Mouse (Mus musculus): Measurements from ENCODE around the gene Dhh. TPM values are rescaled to one million over a fixed set of nuclear protein-coding genes. Genes with fewer than 3 reads are reported as not detected.
"Not testable (repeated sequence)": the region's sequence is repeated elsewhere in the genome, so short reads cannot be mapped to it uniquely, and the experiment has no call there.

Gene Dhh
- total RNA-seq (2015; ENCODE audit: low replicate concordance) (not detected in 2 replicates), total RNA-seq (2017; ENCODE audit: low replicate concordance) (not detected in 2 replicates)

DNA sequence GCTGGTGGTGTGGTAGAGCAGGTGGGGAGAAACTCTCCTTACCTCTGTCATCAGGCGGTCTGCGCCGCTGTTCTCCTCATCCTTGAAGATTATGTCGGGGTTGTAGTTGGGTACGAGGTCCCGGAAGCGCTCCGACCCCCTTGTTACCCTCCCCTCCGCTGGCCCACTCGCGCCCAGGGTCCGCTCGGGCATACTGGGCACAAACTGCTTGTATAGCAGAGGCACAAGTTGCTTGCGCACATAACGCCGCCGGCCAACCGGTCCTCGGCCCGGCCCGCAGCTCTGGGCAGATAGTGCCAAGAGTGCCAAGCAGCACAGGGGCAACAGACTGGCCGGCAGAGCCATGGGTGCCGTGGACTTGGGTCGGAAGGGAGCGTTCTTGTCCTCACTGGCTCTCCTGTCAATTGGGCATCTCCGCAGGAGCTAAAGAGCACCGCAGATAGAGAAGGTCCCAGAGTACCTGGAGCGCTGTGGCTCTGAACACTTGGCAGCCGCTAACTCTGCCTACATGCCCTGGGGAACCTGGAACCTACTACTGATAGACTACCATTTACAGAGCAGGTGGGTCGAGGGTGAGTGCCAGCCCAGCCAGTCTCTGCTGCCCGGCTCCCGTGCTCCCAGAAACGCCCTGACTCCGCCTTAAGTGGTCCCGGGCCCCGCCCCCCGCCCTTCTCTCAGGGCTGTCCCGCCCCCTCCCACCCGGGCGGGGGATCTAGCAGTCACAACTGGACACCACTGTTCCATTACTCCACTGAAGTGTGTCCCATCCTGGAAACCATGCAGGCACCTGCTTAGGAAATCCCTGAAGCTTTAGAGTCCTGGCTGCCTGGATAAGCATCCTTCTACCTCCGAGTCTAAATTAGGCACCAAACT lies at the start of gene Dhh:
Gene Dhh, minus strand, starts transcription at position 613 of the 873 bp plus-strand sequence.
- no peak for ATAC-seq (replicated peaks; ENCODE audit: low FRiP score, poor library complexity, severe bottlenecking)

DNA sequence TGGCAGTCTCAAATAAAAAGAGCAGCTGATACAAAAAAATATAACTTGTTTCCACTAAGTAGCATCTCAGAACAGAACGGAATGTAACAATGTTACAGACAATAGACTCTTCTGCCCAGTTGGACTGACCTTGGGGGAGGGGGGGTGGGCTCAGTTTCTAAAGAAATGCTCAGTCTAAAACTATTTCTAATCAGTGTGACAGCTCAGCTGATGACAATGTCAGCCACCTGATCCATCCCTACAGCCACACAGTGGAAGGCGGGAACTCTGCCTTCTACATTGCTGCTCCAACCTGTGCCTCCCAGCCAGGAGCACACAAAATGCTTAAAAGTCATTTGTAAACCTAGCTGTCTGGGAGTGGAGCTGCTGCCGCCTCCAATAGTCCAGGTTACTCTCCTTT lies 49.5 kb upstream of the Dhh start:
- no peak for ATAC-seq (replicated peaks; ENCODE audit: low FRiP score, poor library complexity, severe bottlenecking)

- no peak for ATAC-seq (replicated peaks; ENCODE audit: low FRiP score, poor library complexity, severe bottlenecking)
Measured at GRCm38 (mm10) chr15:98943133-98943532, 44.8 kb upstream of the Dhh start.

GRCm38 (mm10) chr15:98942081-98942480 lies 43.7 kb upstream of the Dhh start:
- no peak for ATAC-seq (replicated peaks; ENCODE audit: low FRiP score, poor library complexity, severe bottlenecking)

DNA sequence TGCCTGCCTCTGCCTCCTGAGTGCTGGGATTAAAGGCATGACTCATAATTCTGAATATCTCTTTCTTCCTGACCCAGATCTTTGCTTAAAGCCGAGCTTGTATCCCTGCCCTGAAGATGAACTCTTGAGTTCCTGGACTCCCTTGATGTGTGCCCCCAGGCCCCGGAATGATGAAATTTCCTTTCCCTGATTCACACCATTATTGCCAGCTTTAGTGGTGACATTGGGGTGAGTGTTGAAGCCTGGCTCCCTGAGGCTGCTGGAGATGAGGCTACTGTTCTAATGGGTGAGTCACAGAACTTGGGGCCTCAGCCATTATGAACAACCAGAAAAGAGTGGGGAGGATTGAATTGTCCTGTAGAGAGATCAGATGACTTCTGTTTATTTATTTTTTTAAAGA lies 43.2 kb upstream of the Dhh start:
- no peak for ATAC-seq (replicated peaks; ENCODE audit: low FRiP score, poor library complexity, severe bottlenecking)

DNA sequence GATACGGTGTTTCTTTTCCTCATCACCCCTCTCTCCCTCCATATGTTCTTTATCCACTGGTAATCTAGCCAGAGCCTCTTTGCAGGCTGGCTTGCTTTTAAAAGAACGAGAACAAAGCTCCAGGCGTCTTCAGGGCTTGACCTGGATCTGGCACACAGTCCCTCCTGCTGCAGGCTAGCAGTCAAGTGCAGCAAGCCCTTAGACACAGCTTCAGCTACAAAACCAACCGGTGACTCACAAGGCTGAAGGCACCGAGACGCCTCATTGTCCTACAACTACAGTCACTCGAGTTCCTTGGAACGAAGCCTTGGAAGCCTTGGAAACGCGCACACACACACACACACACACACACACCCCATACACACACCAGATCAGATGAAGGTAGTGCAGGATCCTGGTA lies 42.5 kb upstream of the Dhh start:
- no peak for ATAC-seq (replicated peaks; ENCODE audit: low FRiP score, poor library complexity, severe bottlenecking)

GRCm38 (mm10) chr15:98934217-98934839 lies 36.0 kb upstream of the Dhh start, which contains the start of gene Tuba1b:
Gene Tuba1b, minus strand, starts transcription at chr15:98934565.
- peak; percentile 87 for ATAC-seq (replicated peaks; ENCODE audit: low FRiP score, poor library complexity, severe bottlenecking)

- ATAC-seq (replicated peaks; ENCODE audit: low FRiP score, poor library complexity, severe bottlenecking), result peak; percentile 85
Measured at GRCm38 (mm10) chr15:98933833-98934216, 35.5 kb upstream of the Dhh start.

DNA sequence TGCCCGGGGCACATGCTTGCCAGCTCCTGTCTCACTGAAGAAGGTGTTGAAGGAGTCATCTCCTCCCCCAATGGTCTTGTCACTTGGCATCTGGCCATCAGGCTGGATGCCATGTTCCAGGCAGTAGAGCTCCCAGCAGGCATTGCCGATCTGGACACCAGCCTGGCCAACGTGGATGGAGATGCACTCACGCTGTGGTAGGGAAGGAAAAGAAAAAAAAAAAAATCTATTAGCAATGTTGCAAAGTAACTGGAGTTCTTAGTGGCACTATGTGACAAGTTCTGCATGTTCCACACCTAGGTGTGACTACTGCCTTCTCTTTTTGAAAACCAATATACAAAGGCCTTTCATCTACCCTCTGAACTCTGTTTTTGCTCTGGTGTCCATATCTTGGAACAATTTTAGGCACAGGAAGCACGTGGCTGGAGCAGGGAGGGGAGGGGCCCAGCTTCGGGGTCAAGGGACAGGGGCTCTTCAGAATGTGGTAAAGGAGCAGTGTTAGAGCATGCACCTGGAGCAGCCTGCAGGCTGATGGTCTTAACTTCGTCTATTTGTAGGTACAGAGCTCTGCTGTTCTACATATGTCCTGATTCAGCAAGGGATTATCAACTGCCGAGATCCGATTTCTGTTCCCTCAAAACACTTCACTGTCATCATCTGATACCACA lies 34.8 kb upstream of the Dhh start:
- 0 out of 2 replicates have a peak, but pooled peaks have one; percentile 2 for ATAC-seq (replicated peaks; ENCODE audit: low FRiP score, poor library complexity, severe bottlenecking)

GRCm38 (mm10) chr15:98930998-98931397 lies 32.7 kb upstream of the Dhh start:
- ATAC-seq (replicated peaks; ENCODE audit: low FRiP score, poor library complexity, severe bottlenecking), result no peak

- no peak for ATAC-seq (replicated peaks; ENCODE audit: low FRiP score, poor library complexity, severe bottlenecking)
Measured at GRCm38 (mm10) chr15:98930017-98930734, 31.8 kb upstream of the Dhh start.

DNA sequence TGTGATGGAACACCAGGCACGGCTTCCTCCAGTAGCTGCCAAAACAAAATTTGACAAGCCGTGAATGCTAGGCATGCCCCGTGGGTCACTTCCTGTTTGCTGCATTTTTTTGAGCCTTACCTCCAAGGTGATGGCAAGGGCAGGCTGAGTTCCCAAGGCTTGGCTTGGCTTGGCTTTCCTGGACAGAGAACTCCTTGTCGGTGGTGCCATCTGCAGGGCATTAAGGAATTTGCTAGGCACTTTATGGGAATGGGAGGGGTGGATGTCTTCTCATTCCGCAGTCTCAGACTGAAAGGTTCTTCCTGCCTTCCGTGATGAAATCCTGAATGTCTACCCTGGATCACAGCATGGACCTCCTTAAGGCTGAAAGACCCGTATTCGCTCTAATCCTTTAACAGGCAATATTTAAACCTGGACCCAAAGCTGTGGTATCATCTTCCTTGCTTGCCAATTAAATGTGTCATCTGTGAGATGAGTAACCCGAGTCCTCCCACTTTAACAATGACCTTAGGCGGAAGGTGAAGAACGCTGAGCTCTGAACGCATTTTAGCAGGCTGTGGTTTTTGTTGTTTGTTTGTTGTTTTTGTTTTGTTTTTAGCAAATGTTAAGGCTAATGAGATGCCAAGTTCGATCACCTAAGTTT lies 30.4 kb upstream of the Dhh start:
- peak; percentile 55; the same call in 1 of the 2 replicates for ATAC-seq (replicated peaks; ENCODE audit: low FRiP score, poor library complexity, severe bottlenecking)

- no peak for ATAC-seq (replicated peaks; ENCODE audit: low FRiP score, poor library complexity, severe bottlenecking)
Measured at GRCm38 (mm10) chr15:98927566-98927965, 29.2 kb upstream of the Dhh start.

DNA sequence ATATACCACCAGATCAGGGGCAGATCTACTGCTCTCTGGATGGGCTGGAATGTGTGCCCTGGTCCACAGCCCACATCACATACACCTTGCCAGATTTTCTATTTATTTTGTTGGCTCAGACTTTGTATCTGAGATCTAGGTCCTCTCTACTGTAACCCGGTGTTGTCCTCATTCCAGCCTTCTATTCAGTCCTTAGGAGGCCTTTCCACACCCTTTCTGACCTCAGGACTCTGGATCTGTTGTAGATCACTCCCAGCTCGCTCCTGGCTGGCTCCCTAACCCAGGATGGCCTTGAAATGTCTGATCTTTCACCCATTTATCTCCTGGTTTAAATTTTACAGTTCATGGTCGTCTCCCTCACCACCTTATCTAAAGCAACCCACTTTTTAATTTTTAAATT lies 26.3 kb upstream of the Dhh start:
- ATAC-seq (replicated peaks; ENCODE audit: low FRiP score, poor library complexity, severe bottlenecking), result no peak

GRCm38 (mm10) chr15:98923031-98923537 lies 24.7 kb upstream of the Dhh start:
- ATAC-seq (replicated peaks; ENCODE audit: low FRiP score, poor library complexity, severe bottlenecking), result no peak

GRCm38 (mm10) chr15:98922581-98922980 lies 24.2 kb upstream of the Dhh start:
- no peak for ATAC-seq (replicated peaks; ENCODE audit: low FRiP score, poor library complexity, severe bottlenecking)

DNA sequence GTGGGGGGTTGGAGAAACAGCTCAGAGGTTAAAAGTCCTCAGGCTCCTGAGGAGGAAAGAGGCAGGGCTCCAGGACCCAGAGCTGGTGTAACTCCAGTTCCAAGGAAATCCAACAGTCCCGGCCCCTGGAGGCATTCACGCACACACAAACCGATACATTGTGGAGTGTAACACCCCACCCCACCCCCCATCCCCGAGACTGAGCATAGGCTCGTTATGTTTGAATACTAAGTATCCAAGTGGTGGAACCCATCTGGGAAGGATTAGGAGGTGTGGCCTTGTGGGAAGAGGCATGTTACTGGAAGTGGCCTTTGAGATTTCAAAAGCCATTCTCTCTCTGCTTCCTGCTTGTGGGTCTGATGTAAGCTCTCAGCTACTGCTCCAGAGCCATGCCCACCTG lies 23.2 kb upstream of the Dhh start:
- ATAC-seq (replicated peaks; ENCODE audit: low FRiP score, poor library complexity, severe bottlenecking), result no peak

DNA sequence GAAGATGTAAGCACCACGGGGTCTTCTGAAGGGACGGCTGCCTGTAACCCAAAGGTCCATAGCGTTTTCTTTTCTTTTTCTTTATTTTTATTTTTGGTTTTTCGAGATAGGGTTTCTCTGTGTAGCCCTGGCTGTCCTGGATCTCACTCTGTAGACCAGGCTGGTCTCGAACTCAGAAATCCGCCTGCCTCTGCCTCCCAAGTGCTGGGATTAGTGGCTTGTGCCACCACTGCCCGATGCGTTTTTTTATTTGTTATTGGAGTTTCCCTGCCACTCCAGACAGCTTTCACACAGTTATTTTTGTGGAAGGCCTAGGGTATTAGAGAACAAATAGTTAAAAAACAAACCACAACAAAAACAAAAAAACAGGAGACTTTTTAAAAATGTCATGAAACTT lies 20.2 kb upstream of the Dhh start:
- ATAC-seq (replicated peaks; ENCODE audit: low FRiP score, poor library complexity, severe bottlenecking), result not testable (repeated sequence)

Measured in erythroid progenitor cell, adult 5-6 weeks (primary cell).